Mouse (Mus musculus) kidney, adult 2 months (tissue): ENCODE results near the gene Htatip2.

ENCODE experiments used
- CTCF ChIP-seq: fragments of 200-500 bp; conservative IDR thresholded peaks from 2 replicates; pipeline ENCODE4 v1.5.1; 2011; ENCODE audit warnings: low read depth, mild to moderate bottlenecking, control low read depth, low read length, moderate library complexity, mixed read lengths; ENCODE audit not compliant: insufficient read depth, insufficient read length
- POLR2A ChIP-seq: fragments of 200-500 bp; IDR thresholded peaks from one replicate; pipeline ENCODE4 v1.6.1; 2011; ENCODE audit warnings: low read depth, low read length, control low read depth

GRCm38 (mm10) chr7:49741923-49742322, 17.0 kb upstream of the Htatip2 start:
- TF ChIP-seq POLR2A: no peak
- no peak for TF ChIP-seq CTCF
